Mouse (Mus musculus) brain, adult 2 months (tissue): ENCODE measurements around the gene Fam173a.
A peak's percentile ranks its signal among the peaks of the same experiment; 100 is the strongest.

Experiments
- DNase-seq: peaks from one replicate; pipeline ENCODE4 v3.0.0; 2011; ENCODE audit warnings: low read depth, low spot score

Gene Fam173a

GRCm38 (mm10) chr17:25792615-25793014 lies at the start of gene Fam173a:
TSS of gene Fam173a (minus strand) at chr17:25792901.
- peak; percentile 79 for DNase-seq

- DNase-seq, result no peak
These were observed 48.6 kb upstream of the Fam173a start, which contains the start of gene Gm20683 for GRCm38 (mm10) chr17:25841117-25841880. TSS of gene Gm20683 (minus strand) at chr17:25841763.

- no peak for DNase-seq
These were observed 47.8 kb upstream of the Fam173a start for GRCm38 (mm10) chr17:25840519-25840918.

GRCm38 (mm10) chr17:25839455-25840235 lies 46.9 kb upstream of the Fam173a start:
- DNase-seq, result no peak

GRCm38 (mm10) chr17:25838904-25839303 lies 46.2 kb upstream of the Fam173a start:
- no peak for DNase-seq

- peak; percentile 67 for DNase-seq
These were observed 44.8 kb upstream of the Fam173a start for GRCm38 (mm10) chr17:25837533-25837932.

- peak; percentile 96 for DNase-seq
These were observed 44.3 kb upstream of the Fam173a start, which contains the start of gene Rhbdl1 for GRCm38 (mm10) chr17:25837076-25837410. TSS of gene Rhbdl1 (minus strand) at chr17:25837295.

GRCm38 (mm10) chr17:25836397-25837075 lies 43.8 kb upstream of the Fam173a start:
- DNase-seq, result peak; percentile 42

GRCm38 (mm10) chr17:25835816-25836215 lies 43.1 kb upstream of the Fam173a start:
- DNase-seq, result no peak

GRCm38 (mm10) chr17:25835301-25835700 lies 42.6 kb upstream of the Fam173a start:
- no peak for DNase-seq

- DNase-seq, result no peak
These were observed 42.0 kb upstream of the Fam173a start for GRCm38 (mm10) chr17:25834595-25835222.

- no peak for DNase-seq
These were observed 41.4 kb upstream of the Fam173a start for GRCm38 (mm10) chr17:25833961-25834594.

- peak; percentile 96 for DNase-seq
These were observed 40.6 kb upstream of the Fam173a start, which contains the start of gene Stub1 for GRCm38 (mm10) chr17:25833291-25833663. TSS of gene Stub1 (minus strand) at chr17:25833404.

- peak; percentile 100 for DNase-seq
These were observed 40.0 kb upstream of the Fam173a start for GRCm38 (mm10) chr17:25832436-25833290.

GRCm38 (mm10) chr17:25831451-25832281 lies 39.0 kb upstream of the Fam173a start:
- no peak for DNase-seq

GRCm38 (mm10) chr17:25830806-25831431 lies 38.2 kb upstream of the Fam173a start:
- no peak for DNase-seq

GRCm38 (mm10) chr17:25830200-25830753 lies 37.6 kb upstream of the Fam173a start:
- no peak for DNase-seq

GRCm38 (mm10) chr17:25829558-25830017 lies 36.9 kb upstream of the Fam173a start:
- DNase-seq, result no peak
